Mouse (Mus musculus) heart, postnatal 0 days (tissue): ENCODE data around the gene Hoxc13.

ENCODE experiments used
- CTCF ChIP-seq: IDR thresholded peaks from 2 replicates; pipeline ENCODE4 v1.5.1; 2016; ENCODE audit warnings: antibody characterized with exemption, control low read depth, low read depth
- EP300 ChIP-seq: IDR thresholded peaks from 2 replicates; pipeline ENCODE4 v1.6.1; 2016; ENCODE audit warnings: antibody characterized with exemption, low read depth

DNA sequence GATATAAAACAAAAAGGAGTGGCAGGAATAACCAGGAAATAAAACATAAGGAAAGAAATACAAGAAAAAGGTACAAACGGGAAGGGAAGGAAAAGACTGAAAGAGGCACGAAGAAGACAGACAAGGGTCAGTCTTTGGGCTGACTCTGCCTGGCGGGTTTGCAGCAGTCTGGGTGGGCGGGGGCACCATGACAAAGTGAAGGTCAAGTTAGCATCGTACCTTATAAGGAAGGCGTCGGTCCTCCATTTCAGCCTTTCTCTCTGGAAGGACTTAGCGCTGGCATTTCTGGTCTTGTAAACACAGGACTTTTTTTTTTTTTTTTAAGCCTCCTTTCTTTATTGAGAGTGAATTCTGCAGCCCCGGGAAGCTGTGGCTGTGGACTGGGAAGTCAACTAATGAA is 26.4 kb downstream of the Hoxc13 start:
- TF ChIP-seq CTCF = no peak
- TF ChIP-seq EP300 = no peak
